Mouse (Mus musculus): ENCODE measurements around the gene Baz2a. TPM values are rescaled to one million over a fixed set of nuclear protein-coding genes. Genes with fewer than 3 reads are reported as not detected.

The Baz2a gene
- 124 to 141 TPM (median 134 TPM) in 4 replicates for total RNA-seq (2023)

DNA sequence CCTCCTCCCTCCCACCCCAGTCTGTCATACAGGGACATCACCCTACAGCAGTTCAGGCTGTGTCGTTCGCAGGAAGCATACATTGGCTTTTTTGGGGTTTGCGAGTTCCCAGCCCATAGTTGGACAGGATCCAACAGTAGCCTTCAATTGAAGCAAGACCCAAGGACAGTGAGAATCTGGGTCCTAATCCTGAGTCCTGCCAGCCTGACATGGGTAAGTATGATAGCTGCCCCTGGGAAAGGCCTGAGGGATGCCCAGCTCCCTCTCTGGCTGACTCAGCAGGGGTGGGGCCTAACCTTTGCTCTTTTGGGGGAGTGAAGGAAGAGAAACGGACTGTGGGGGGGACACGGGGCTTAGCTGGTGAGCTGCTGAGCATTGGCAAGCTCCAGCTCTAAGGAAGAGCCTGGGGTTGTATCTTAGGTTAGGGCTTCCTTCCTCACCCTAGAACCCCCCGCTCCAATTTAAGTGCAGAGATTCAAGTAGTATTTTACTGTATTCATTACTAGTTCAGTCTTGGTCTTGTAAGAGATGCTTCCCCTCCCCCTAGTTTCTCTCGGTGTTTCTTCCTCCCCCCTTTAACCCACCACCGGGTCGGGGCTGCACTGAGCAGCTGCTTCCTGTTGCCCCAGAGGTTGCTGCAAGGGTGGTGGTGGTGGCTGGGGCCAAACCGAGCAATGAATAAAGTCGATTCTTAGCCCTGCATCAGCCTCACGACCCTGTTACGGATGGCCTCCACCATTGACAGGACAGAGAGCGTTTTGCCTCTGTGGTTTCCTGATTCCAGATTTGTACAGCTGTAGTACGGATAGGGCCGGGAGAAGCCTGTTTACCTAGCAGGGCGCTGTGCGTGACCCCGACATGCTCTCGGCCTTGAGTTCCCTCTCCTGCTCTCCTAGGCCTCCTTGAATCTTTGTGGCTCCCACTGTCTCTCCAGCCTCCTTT is at the start of gene Baz2a:
Gene Baz2a (plus strand): TSS at position 14 of the 942 bp plus-strand sequence.

DNA sequence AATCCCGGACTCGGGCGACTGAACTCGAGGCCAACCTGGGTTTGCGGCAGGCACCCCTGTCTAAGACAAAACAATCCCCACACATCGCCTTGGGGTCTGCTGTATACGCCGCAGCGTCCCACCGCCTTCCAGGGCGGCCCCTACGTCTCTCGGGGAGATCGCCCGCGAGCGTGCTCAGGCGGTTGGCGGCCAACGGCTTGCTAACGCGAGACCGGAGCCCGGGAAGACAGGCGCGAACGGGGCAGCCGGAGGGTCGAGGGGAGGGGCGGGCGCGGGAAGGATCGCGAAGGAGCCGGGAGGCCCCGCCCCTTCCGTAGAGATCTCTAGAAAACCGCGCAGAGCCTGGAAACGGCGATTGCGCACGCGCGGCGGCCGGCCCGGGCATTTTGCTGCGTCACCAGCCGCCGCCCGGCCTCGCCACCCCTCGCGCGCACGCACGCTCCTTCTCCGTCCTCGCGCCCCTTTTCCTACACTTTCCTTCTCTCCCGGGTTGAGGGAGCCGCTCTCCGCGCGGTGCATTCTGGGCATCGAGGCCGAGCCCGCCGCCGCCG is 32.7 kb upstream of the Baz2a start, which contains the start of gene Ptges3:
Gene Ptges3 (plus strand): TSS at position 354 of the 551 bp plus-strand sequence.

GRCm38 (mm10) chr10:128082880-128083421 is 8.4 kb upstream of the Baz2a start, which contains the start of gene Atp5b:
Gene Atp5b, plus strand, starts transcription at chr10:128083273.

Other genes starting within 250 kb of the Baz2a start
- gene Rdh19, start 241.6 kb upstream of the Baz2a start, total RNA-seq (2023): not detected in 4 replicates
- gene Rdh16f2, start 225.1 kb upstream of the Baz2a start, total RNA-seq (2023): not detected in 4 replicates
- gene Rdh7, start 202.8 kb upstream of the Baz2a start, total RNA-seq (2023): not detected in 4 replicates
- not detected in 4 replicates for gene Sdr9c7, start 193.1 kb upstream of the Baz2a start, total RNA-seq (2023)
- gene Hsd17b6, start 84.0 kb upstream of the Baz2a start, total RNA-seq (2023): not detected in 4 replicates
- 13.5 to 17.2 TPM (median 14.0 TPM) in 4 replicates for gene Prim1, start 76.4 kb upstream of the Baz2a start, total RNA-seq (2023)
- 587 to 616 TPM (median 605 TPM) in 4 replicates for gene Naca, start 56.0 kb upstream of the Baz2a start, total RNA-seq (2023)
- gene Ptges3, start 32.6 kb upstream of the Baz2a start, total RNA-seq (2023): 110 to 153 TPM (median 131 TPM) in 4 replicates
- gene Atp5b, start 8.3 kb upstream of the Baz2a start, total RNA-seq (2023): 523 to 608 TPM (median 568 TPM) in 4 replicates
- gene Rbms2, start 88.7 kb downstream of the Baz2a start, total RNA-seq (2023): 43.9 to 52.8 TPM (median 47.8 TPM) in 4 replicates
- not detected in 4 replicates for gene Gls2, start 102.9 kb downstream of the Baz2a start, total RNA-seq (2023)
- 12.3 to 17.4 TPM (median 15.1 TPM) in 4 replicates for gene Spryd4, start 120.2 kb downstream of the Baz2a start, total RNA-seq (2023)
- not detected in 4 replicates for gene Mip, start 134.3 kb downstream of the Baz2a start, total RNA-seq (2023)
- 13.7 to 23.7 TPM (median 16.3 TPM) in 4 replicates for gene Timeless, start 140.5 kb downstream of the Baz2a start, total RNA-seq (2023)
- not detected in 4 replicates for gene Apon, start 162.5 kb downstream of the Baz2a start, total RNA-seq (2023)
- gene Apof, start 177.1 kb downstream of the Baz2a start, total RNA-seq (2023): 0.75 to 1.4 TPM (median 0.93 TPM) in 4 replicates
- 110 to 128 TPM (median 114 TPM) in 4 replicates for gene Stat2, start 179.0 kb downstream of the Baz2a start, total RNA-seq (2023)
- not detected in 4 replicates for gene Il23a, start 207.2 kb downstream of the Baz2a start, total RNA-seq (2023)
- gene Pan2, start 211.8 kb downstream of the Baz2a start, total RNA-seq (2023): 62.2 to 69.4 TPM (median 65.8 TPM) in 4 replicates
- 18.8 to 20.8 TPM (median 19.5 TPM) in 4 replicates for gene Cnpy2, start 230.9 kb downstream of the Baz2a start, total RNA-seq (2023)
- 101 to 110 TPM (median 110 TPM) in 4 replicates for gene Cs, start 246.2 kb downstream of the Baz2a start, total RNA-seq (2023)

All from B cell, adult 62 days (primary cell).